Mouse (Mus musculus) cerebellum, adult 11 months (tissue): Measurements from ENCODE around the gene Dnajc6.

Source experiments
- DNase-seq: peaks from one replicate; pipeline ENCODE4 v3.0.0; 2022

Gene Dnajc6

GRCm38 (mm10) chr4:101572142-101572541 lies 75.7 kb downstream of the Dnajc6 start:
- DNase-seq: no peak

GRCm38 (mm10) chr4:101575307-101575706 lies 78.9 kb downstream of the Dnajc6 start:
- no peak for DNase-seq

- no peak for DNase-seq
Observed at GRCm38 (mm10) chr4:101578720-101579119, 82.3 kb downstream of the Dnajc6 start.

- DNase-seq: no peak
Observed at GRCm38 (mm10) chr4:101579517-101579916, 83.1 kb downstream of the Dnajc6 start.

GRCm38 (mm10) chr4:101581156-101581555 lies 84.7 kb downstream of the Dnajc6 start:
- no peak for DNase-seq

- no peak for DNase-seq
Observed at GRCm38 (mm10) chr4:101582882-101583281, 86.4 kb downstream of the Dnajc6 start.

- DNase-seq: peak; percentile 26
Observed at GRCm38 (mm10) chr4:101584524-101585454, 88.3 kb downstream of the Dnajc6 start.

- DNase-seq: no peak
Observed at GRCm38 (mm10) chr4:101585455-101586184, 89.2 kb downstream of the Dnajc6 start.

- no peak for DNase-seq
Observed at GRCm38 (mm10) chr4:101588932-101589331, 92.5 kb downstream of the Dnajc6 start.

GRCm38 (mm10) chr4:101589771-101590170 lies 93.3 kb downstream of the Dnajc6 start:
- DNase-seq: no peak

- no peak for DNase-seq
Observed at GRCm38 (mm10) chr4:101591400-101591799, 95.0 kb downstream of the Dnajc6 start.

- no peak for DNase-seq
Observed at GRCm38 (mm10) chr4:101592466-101592865, 96.0 kb downstream of the Dnajc6 start.

GRCm38 (mm10) chr4:101601758-101602157 lies 105.3 kb downstream of the Dnajc6 start:
- DNase-seq: no peak

- DNase-seq: peak; percentile 39
Observed at GRCm38 (mm10) chr4:101603635-101604034, 107.2 kb downstream of the Dnajc6 start.

GRCm38 (mm10) chr4:101616520-101616919 lies 120.1 kb downstream of the Dnajc6 start:
- DNase-seq: no peak

GRCm38 (mm10) chr4:101617742-101618141 lies 121.3 kb downstream of the Dnajc6 start:
- no peak for DNase-seq

- no peak for DNase-seq
Observed at GRCm38 (mm10) chr4:101620206-101620605, 123.8 kb downstream of the Dnajc6 start.

GRCm38 (mm10) chr4:101621241-101621640 lies 124.8 kb downstream of the Dnajc6 start:
- DNase-seq: no peak

GRCm38 (mm10) chr4:101625278-101625677 lies 128.8 kb downstream of the Dnajc6 start:
- DNase-seq: no peak

GRCm38 (mm10) chr4:101635596-101635995 lies 139.1 kb downstream of the Dnajc6 start:
- DNase-seq: no peak

GRCm38 (mm10) chr4:101637472-101637871 lies 141.0 kb downstream of the Dnajc6 start:
- DNase-seq: no peak

- no peak for DNase-seq
Observed at GRCm38 (mm10) chr4:101640631-101641030, 144.2 kb downstream of the Dnajc6 start.

GRCm38 (mm10) chr4:101642708-101643107 lies 146.3 kb downstream of the Dnajc6 start:
- DNase-seq: no peak

GRCm38 (mm10) chr4:101643216-101643615 lies 146.8 kb downstream of the Dnajc6 start:
- no peak for DNase-seq
